Mouse (Mus musculus) stomach, embryonic 14.5 days (tissue): ENCODE measurements around the gene Rcbtb2. TPM values are rescaled to one million over a fixed set of nuclear protein-coding genes. Genes with fewer than 3 reads are reported as not detected.

Source experiments
- ATAC-seq: fragments of 200-750 bp; cut with Nextera tagmentation; 2 replicates; pipeline ENCODE4 v1.8.0; 2017; ENCODE audit warnings: low read depth, moderate TSS enrichment; ENCODE audit not compliant: insufficient number of reproducible peaks, insufficient read depth, low FRiP score
- H3K27ac ChIP-seq: fragments of 300-500 bp; sonication (generic); 2 replicates; pipeline ENCODE4 v1.5.1; 2014; ENCODE audit warnings: mild to moderate bottlenecking, low read length, moderate library complexity, mixed read lengths
- H3K27me3 ChIP-seq: fragments of 300-500 bp; sonication (generic); 2 replicates; pipeline ENCODE4 v1.6.1; 2014; ENCODE audit warnings: low read length, control low read depth, mixed read lengths; ENCODE audit not compliant: control insufficient read depth, insufficient read depth
- H3K36me3 ChIP-seq: fragments of 300-500 bp; sonication (generic); 2 replicates; pipeline ENCODE4 v1.6.1; 2014; ENCODE audit warnings: mild to moderate bottlenecking, control low read depth, low read length, moderate library complexity, mixed read lengths; ENCODE audit not compliant: control insufficient read depth, insufficient read depth
- H3K4me1 ChIP-seq: fragments of 300-500 bp; sonication (generic); 2 replicates; pipeline ENCODE4 v1.6.1; 2014; ENCODE audit warnings: low read length, control low read depth, mixed read lengths; ENCODE audit not compliant: control insufficient read depth, insufficient read depth
- H3K4me2 ChIP-seq: fragments of 300-500 bp; sonication (generic); replicated peaks from 2 replicates; pipeline ENCODE4 v1.6.1; 2014; ENCODE audit warnings: low read depth, low read length, control low read depth
- H3K4me3 ChIP-seq: fragments of 300-500 bp; sonication (generic); 2 replicates; pipeline ENCODE4 v1.5.1; 2014; ENCODE audit warnings: low read depth, low read length, control low read depth
- H3K9ac ChIP-seq: fragments of 300-500 bp; sonication (generic); replicated peaks from 2 replicates; pipeline ENCODE4 v1.6.1; 2014; ENCODE audit warnings: low read depth, mild to moderate bottlenecking, control low read depth, low read length, moderate library complexity, mixed read lengths
- H3K9me3 ChIP-seq: fragments of 300-500 bp; sonication (generic); 2 replicates; pipeline ENCODE4 v1.6.1; 2016; ENCODE audit warnings: low read depth, low read length, control low read depth; ENCODE audit not compliant: control insufficient read depth
- WGBS: fragments of 180-500 bp; shearing (Covaris S2); extraction: QIAGEN DNeasy Blood & Tissue Kit; methylation state at CpG from one replicate; pipeline ENCODE4 v1.1.7; 2014; 5-methylcytosine and 5-hydroxymethylcytosine counted together
- polyA plus RNA-seq: library from polyadenylated mRNA; unstranded; fragments of >200 nt; fragmentation: Nextera tagmentation; extraction: Ambion mirVana; gene quantifications from 2 replicates; pipeline ENCODE4 v1.2.1, GENCODE M21; 2014

The Rcbtb2 gene
- polyA plus RNA-seq, 1 experiment from 2014 or later, result 106 TPM

DNA sequence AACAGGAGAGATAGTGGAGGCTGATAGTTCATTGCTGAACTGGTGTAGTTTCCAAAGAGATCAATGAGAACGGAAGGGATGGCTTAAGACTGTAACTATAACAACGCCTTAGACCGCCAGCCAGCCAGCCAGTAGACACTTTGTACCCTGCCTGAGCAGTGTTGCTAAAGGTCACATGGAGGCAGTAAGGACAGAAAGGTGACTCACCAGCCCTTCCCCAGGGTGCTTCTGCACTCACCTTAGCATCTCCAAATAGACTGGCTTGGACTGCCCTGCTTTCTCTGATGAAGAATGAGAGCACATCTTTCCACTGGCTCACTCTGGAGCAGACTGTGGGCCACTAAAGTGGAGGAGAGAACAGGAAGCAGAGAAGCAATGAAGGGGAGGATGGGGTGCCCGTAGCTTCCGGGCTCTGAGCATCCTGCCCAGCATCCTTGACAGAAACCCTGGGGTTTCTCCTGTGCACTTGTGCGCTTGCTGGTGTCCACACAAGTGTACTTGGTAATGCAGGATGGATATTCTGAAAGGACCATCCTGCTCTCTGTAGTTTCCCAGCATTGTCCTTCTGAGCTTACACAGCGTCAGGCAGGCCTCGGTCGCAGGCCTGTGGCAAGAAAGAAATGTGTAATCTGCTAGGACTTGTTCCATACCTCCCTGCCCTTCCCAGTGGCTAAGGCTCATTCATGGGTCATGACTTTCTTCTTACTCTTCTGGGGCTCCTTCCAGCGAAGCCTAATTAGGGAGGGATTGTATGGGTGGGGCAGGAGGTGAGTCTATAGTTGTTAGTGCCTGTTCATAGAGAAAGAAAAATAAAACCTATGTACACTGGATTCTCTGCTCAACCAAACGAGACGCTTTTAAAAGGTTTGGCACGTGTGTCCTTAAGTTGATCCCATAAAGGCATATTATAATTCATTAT, 47.3 kb downstream of the Rcbtb2 start:
- H3K27ac ChIP-seq, result peak overlapping the region; percentile 29; the same call in 1 of the 2 replicates
- WGBS, result 81% methylated on average over 13 of the region's 13 CpGs
- H3K4me2 ChIP-seq, result no peak overlapping the region
- ATAC-seq, result no peak
- H3K4me1 ChIP-seq, result no peaks in the 10 kb centered on the region
- no peaks in the 10 kb centered on the region for H3K27me3 ChIP-seq
- peaks cover 36% of the 10 kb centered on the region for H3K36me3 ChIP-seq
- no peak overlapping the region for H3K4me3 ChIP-seq
- H3K9ac ChIP-seq, result no peak overlapping the region
- no peaks in the 10 kb centered on the region for H3K9me3 ChIP-seq

DNA sequence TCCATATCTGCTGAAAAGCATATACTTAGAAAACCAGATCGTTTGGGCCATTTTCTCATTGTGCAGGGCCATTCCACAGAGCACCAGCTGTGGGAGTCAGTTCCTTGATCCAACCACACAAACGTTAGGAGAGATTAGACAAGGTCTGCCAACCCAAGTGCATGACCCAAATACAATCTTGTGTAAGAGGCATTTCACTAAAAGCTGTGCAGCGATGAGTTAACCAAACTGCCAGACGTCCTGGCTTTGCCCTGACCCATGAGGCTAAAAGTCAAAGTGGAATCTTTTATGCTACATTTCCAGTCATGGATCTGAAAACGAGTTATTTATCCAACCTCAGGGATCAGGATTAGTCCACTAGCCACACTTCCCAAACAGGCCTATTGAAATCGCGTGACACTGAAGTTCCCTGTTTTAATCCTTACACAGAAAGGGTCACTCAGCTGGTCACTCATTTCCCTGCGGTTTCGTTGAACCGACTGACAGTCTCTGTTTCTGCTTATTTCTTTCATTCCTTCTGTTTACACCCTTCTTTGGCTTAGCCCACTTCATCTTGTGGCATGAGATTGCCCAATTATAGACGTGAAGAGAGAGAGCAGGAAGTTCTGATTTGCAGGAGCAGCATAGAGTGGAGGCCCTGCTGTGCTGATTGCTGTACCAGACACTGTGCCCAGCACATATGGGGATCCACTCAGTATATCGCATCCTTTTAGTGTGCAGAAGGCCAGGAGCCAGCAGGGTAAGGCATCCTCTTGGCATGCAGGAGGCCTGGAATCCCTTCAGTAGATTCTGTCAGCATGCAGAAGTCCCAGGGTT, 49.6 kb downstream of the Rcbtb2 start:
- ATAC-seq, result no peak
- Histone ChIP-seq H3K4me3 (no peak overlapping the region), H3K4me1 (no peaks in the 10 kb centered on the region), H3K36me3 (peaks cover 29% of the 10 kb centered on the region), H3K9ac (no peak overlapping the region), H3K27ac (no peak overlapping the region), H3K27me3 (no peaks in the 10 kb centered on the region), H3K4me2 (no peak overlapping the region), H3K9me3 (no peaks in the 10 kb centered on the region)
- WGBS, result 82% methylated on average over 12 of the region's 12 CpGs

DNA sequence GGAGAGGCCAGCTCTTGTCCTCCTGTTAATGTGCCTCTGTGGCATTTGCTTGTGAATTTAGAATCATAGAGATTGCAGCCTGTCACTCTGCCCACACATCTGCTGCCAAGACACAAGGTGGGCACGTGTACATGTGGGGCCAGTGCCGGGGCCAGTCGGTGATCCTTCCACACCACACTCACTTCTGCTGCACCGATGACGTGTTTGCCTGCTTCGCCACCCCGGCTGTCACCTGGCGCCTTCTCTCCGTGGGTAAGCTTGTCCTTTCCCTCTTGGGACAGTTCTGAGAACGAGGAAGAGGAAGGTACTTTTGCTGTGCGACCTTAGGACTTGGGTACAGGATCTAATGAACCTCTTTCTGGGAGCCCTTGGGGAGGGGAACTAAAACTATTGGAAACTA, 50.8 kb downstream of the Rcbtb2 start:
- Histone ChIP-seq H3K9me3 (no peaks in the 10 kb centered on the region), H3K4me1 (no peaks in the 10 kb centered on the region), H3K4me2 (no peak overlapping the region), H3K9ac (no peak overlapping the region), H3K36me3 (peaks cover 30% of the 10 kb centered on the region), H3K27ac (no peak overlapping the region), H3K27me3 (no peaks in the 10 kb centered on the region), H3K4me3 (no peak overlapping the region)
- ATAC-seq, result no peak
- 93% methylated on average over 11 of the region's 11 CpGs for WGBS

DNA sequence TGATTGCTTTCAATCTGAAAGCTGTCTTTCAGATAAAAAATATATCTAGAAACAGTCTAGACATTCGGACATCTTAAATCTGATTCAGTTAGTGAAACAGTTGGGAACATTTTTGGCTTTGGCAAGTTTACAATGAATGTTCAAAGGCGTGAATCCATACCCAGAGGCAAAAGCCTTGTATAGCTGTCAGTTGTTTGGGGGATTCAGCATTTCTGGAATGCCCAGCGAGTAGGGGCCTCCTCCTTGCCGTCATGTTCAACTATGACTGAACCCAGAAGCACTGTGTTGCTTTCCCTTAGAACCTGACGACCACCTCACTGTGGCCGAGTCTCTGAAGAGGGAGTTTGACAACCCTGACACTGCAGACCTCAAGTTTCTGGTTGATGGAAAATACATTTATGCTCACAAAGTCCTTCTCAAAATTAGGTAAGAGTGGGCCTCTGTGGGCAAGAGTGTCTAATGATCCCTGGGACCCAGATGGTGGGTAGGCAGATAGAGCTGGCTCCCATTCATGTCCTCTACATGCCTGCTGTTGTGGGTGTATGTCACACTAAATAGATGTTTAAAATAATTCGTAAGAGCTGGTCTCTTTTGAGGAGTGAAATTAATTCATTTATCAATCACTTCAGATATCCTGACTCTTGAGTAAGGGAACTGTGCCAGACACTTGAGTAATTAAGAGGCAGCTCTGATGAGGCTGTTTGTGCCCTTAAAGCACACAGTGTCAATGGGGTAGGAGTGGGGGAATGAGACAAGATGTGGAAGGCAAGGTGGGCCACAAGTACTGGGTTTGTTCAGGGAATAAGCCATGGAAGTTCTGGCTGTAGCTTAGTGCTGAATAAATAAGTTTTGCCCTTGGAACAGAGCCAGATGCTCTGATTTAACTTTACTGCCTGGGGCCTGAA, 51.5 kb downstream of the Rcbtb2 start:
- Histone ChIP-seq H3K27me3 (no peaks in the 10 kb centered on the region), H3K4me3 (no peak overlapping the region), H3K4me1 (no peaks in the 10 kb centered on the region), H3K9ac (no peak overlapping the region), H3K9me3 (no peaks in the 10 kb centered on the region), H3K27ac (no peak overlapping the region), H3K4me2 (no peak overlapping the region), H3K36me3 (peaks cover 34% of the 10 kb centered on the region)
- WGBS, result 77% methylated on average over 7 of the region's 7 CpGs
- no peak for ATAC-seq

DNA sequence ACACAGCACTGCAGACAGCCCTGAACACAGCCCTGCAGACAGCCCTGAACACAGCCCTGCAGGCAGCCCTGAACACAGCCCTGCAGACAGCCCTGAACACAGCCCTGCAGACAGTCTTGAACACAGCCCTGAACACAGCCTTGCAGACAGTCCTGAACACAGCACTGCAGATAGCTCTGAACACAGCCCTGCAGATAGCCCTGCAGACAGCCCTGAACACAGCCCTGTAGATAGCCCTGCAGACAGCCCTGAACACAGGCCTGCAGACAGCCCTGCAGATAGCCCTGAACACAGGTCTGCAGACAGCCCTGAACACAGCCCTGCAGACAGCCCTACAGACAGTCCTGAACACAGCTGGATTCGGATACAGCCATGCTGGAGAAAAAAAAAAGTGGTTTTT, 52.2 kb downstream of the Rcbtb2 start:
- peaks cover 31% of the 10 kb centered on the region for H3K36me3 ChIP-seq
- no peaks in the 10 kb centered on the region for H3K9me3 ChIP-seq
- no peak overlapping the region for H3K4me2 ChIP-seq
- H3K4me3 ChIP-seq, result no peak overlapping the region
- no peaks in the 10 kb centered on the region for H3K4me1 ChIP-seq
- no peaks in the 10 kb centered on the region for H3K27me3 ChIP-seq
- no peak for ATAC-seq
- H3K27ac ChIP-seq, result no peak overlapping the region
- WGBS, result 89% methylated on average over 1 of the region's 1 CpGs
- no peak overlapping the region for H3K9ac ChIP-seq

DNA sequence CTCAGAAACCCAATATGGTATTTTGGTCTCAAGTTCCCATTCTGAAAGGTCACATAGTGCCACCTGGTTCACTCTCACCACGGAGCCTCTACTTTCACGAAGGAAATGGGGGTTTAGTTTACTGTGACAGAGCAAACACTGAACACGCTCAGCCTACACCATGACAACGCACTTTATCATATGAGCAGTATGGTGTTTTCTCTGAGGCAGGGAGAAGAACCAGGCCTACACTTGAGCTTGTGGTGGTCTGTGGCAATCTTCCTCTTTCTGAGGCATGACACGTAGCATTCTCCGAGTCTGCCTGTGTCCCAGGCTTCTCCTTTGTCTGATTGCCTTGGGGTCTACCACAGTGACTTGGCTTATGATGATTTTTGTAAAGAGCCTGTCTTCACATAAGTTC, 53.0 kb downstream of the Rcbtb2 start:
- ATAC-seq, result no peak
- H3K9me3 ChIP-seq, result no peaks in the 10 kb centered on the region
- H3K4me1 ChIP-seq, result no peaks in the 10 kb centered on the region
- peaks cover 26% of the 10 kb centered on the region for H3K36me3 ChIP-seq
- H3K9ac ChIP-seq, result no peak overlapping the region
- 75% methylated on average over 6 of the region's 6 CpGs for WGBS
- no peak overlapping the region for H3K4me3 ChIP-seq
- H3K4me2 ChIP-seq, result no peak overlapping the region
- H3K27me3 ChIP-seq, result no peaks in the 10 kb centered on the region
- H3K27ac ChIP-seq, result no peak overlapping the region

DNA sequence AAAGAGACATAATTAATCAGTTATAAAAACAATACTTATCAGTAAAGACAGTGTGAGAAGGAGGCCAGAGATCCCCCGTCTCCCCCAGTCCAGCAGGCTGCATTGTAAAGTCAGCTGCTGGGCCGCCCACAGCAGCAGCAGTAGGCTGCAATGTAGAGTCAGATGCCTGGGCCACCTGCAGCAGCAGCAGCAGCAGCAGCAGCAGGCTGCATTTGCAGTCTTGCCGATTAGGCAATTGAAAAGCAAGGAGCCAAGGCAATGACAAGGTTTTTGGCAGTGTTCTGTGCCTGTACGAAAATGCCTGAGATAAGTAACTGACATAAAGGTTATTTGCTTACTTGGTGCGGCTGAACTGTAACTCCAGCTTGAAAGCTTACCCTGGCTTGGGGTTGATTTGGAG, 53.4 kb downstream of the Rcbtb2 start:
- no peaks in the 10 kb centered on the region for H3K27me3 ChIP-seq
- no peak for ATAC-seq
- peaks cover 29% of the 10 kb centered on the region for H3K36me3 ChIP-seq
- no peak overlapping the region for H3K4me3 ChIP-seq
- WGBS, result 83% methylated on average over 5 of the region's 5 CpGs
- no peaks in the 10 kb centered on the region for H3K4me1 ChIP-seq
- H3K9me3 ChIP-seq, result no peaks in the 10 kb centered on the region
- H3K27ac ChIP-seq, result no peak overlapping the region
- no peak overlapping the region for H3K9ac ChIP-seq
- H3K4me2 ChIP-seq, result no peak overlapping the region

DNA sequence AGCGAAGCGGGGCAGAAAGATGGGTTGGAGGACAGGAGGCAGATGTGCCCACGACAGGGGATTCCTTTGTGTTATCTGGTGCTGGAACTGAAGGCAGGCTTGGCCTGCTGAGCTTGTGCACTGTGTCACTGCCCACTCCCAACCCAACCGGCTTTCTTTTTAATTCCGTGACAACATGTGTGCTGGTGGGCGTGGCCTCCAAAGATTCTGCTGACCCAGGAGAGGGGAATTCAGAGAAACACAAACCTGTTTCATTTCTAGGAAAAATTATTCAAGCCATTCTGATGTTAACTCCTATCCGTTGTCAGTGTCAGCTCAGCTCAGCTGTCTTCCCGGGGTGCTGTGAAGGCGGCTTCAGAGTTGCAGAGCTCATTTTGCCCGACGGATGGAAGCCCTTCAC, 55.1 kb downstream of the Rcbtb2 start:
- no peaks in the 10 kb centered on the region for H3K27me3 ChIP-seq
- H3K36me3 ChIP-seq, result peaks cover 41% of the 10 kb centered on the region
- H3K4me2 ChIP-seq, result no peak overlapping the region
- H3K4me3 ChIP-seq, result no peak overlapping the region
- no peaks in the 10 kb centered on the region for H3K4me1 ChIP-seq
- H3K9ac ChIP-seq, result no peak overlapping the region
- H3K9me3 ChIP-seq, result no peaks in the 10 kb centered on the region
- H3K27ac ChIP-seq, result no peak overlapping the region
- 86% methylated on average over 11 of the region's 11 CpGs for WGBS
- ATAC-seq, result no peak
